Mouse (Mus musculus) right cerebral cortex, postnatal 10 days (tissue): ENCODE results near the gene Hnrnpc.

Experiments
- DNase-seq, 2 experiments: peaks; one replicate each; pipeline ENCODE4 v3.0.0; 2021; ENCODE audit warnings: low spot score in 2 of 2

Gene Hnrnpc

DNA sequence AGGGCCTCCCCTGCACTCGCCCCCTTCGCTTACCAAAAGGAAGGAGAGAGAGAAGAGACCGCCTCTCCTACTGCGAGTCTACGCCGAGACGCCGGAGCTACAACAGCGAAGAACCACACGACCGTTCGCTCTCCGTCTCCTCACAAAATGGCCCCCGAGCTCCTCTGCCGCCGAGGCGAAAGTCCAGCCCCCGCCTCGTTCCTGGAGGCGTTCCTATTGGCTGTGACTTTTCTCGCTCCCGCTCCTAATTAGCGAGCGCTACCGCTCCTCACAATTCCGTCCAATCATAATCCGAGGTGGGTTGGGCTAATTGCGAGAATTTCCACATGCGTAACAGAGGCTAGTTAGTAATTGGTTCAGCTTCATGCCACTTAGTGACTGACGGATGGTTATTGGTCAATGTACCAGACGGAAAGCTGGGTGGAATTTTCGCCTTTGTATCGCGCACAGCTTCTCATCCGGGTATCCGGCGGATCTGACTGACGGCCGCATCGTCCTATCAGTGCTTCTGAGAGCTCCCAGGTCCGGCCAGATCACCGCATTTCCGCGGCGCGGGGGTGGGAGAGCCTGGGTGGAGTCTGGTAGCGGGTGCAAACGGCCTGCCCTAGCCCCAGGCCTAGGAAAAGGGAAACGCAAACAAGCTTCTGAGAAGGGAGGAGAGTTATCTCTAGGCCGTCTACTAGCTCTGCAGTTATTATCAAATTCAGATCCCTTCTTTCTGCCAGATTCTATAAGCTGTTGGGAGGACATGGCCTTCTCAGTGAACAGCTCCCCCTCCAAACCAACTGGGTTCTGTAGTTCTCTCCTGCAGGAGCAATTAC lies at the start of gene Hnrnpc:
Gene Hnrnpc (minus strand): TSS at position 173 of the 821 bp plus-strand sequence.
- peak; percentile 100 for DNase-seq

DNA sequence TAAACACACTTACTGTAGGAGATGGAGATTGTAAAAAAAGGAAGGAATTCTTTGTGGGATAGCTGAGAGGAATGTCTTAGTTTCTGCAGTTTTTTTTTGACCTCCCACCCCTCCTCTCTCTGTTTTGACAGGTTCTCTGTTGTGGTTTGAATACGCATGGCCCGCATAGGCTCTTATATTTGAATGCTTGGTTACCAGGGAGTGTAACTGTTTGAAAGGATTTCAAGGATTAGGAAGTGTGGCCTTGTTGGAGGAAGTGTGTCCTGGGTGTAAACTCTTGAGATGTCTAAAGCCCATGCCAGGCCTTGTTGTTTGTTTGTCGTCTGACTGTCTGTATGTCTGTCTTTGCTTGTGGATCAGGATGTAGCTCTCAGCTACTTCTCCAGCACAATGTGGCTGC lies 48.8 kb upstream of the Hnrnpc start:
- no peak for DNase-seq

DNA sequence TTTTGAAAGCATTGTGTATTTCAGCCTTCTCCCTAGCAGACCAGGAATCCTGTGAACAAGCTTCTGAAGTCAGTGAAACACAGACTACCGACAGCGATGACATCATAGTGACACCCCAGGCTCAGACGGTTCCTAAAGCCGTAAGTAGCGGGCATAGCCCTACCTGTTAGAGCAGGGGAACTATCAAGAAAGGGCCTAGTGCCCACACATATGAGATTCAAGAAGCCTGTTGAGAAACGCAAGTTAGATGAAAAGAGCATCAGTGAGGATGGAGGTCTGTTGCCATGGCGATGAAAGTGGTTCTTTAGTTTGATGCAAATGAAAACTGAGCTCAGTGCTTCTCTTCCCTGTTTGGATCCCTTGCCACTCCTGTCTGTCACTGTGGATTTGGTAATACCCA lies 48.4 kb upstream of the Hnrnpc start:
- peak; percentile 54 to 76 for DNase-seq

DNA sequence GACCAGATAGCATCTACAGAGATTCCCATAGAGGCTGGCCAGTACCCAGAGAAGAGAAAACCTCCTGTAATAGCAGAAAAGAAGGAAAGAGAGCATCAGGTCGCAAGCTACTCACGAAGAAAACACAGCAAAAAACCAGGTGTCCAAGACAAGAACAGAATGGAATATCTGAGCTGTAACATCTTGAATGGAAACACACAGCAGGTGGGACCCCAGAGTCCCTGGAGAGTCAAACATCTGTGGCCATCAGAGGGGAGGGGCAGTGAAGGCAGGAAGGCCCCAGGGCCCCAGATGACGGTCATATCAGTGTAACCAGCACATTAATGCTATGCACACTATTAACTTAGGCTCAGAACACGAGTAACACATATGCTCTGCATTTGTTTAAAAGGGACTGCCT lies 46.1 kb upstream of the Hnrnpc start:
- no peak for DNase-seq

DNA sequence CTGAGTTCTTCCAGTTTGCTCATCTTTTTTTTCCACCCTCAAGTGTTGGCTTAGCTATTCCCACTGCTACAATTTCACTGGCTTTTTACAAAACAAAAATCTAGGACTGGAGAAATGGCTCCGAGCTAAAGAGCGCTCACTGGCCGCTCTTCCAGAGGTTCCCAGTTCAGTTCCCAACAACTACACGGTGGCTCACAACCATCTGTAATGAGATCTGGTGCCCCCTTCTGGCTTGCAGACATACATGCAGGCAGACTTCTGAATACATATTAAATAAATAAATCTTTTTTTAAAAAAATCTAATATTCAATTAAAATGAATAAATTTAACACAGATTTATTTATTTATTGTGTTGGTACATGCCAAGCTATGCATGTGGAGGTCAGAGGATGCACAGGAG lies 42.7 kb upstream of the Hnrnpc start:
- DNase-seq = no peak

DNA sequence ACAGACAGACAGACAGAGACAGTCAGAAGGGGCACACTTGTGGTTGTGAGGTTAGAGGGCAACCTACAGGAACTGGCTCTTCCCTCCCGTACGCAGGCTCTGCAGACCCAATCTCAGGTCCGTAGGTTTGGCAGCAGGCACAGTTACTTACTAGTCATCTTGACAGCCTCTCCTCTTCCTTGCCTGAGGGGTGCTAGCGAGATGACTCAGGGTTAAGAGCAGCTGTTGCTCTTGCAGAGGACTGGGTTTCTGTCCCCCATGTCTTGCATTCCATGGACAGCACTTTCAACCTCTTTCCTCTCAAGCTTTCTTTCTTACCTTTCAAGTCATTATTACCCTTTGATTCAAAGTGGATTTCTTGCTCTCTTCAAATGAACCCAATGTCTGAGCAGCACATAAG lies 40.3 kb upstream of the Hnrnpc start:
- DNase-seq = no peak

DNA sequence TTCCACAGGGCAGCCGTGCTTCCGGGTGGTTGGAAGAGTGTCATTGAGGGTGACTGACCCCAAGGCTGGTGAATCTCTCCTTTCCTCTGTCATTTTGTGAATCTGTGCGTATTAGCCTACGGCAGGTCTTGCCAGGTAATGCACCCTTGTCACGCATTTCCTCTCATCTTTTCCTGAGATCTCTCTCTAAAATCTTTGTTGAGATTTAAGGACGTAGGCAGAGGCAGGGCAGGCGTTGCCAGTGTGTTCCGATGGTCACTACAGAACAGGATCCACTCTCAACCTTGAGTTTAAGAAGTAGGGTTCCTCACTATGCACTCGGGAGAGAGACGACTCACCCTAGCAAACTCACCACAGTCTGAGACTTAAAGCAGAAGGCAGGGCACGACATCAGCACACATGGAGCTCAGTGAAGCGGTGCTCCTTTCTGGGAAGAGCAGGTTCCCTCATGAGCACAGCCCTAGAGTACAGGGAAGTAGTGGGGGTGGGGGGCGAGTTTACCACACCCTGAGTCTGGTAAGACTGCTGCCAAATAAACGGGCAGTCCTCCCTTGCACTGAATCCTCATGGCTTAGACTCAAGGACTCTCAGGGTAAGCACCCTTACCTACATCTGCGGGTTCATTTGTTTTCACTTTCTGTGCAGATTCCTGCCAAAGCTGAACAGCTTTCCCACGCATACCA lies 37.8 kb upstream of the Hnrnpc start:
- DNase-seq = no peak

DNA sequence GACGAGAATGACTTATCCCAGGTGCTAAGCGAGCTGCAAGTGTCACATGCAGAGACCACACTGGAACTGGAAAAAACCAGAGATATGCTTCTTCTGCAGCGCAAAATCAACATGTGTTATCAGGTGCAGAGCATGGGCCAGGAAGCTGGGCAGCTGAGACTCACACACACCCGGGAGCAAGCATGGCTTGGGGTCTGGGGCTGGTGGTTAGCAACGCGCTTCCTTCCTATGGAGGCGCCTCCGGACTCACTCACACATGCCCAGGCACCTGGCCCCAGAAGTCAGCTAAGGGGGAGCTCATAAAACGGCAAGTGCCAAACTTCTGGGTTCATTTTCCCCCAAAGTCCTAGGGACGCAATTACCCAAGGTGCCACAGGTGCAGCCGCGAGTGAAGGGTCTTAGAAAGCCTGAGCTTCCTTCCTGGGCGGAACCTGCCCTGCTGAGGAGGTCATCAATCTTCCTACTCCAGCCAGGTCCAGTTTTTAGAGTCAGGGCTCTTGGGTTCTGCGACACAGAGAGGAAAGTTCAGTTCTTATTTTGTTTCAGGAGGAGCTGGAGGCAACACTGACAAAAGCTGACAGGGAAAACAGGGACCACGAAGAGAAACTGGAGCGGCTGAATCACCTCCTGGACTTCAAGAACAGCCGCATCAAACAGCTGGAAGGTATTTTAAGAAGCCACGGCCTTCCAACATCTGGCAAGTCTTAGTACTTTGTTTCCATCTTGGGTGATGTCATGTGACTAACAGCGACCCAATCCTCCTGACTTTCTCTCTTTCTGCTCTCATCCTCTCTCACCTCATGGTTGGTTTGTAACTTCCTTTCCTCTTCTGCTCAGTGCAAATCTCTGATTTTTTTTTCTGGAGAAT lies 37.0 kb upstream of the Hnrnpc start:
- no peak for DNase-seq

DNA sequence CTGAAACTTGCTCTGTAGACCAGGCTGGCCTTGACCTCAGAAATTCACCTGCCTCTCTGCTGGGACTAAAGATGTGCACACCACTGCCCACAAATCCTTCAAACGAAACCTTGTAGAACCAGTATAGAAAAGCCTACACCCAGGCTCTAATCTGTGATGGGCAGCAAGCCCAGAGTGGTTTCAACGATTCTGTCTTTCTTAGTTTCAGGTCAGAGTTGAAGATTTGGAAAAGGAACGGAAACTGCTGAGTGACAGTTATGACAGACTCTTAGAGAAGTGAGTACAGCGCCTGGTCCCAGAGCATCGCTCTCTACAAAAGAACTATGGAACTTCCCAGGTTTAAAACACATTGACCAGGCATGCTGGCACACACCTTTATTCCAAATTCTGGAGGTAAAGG lies 29.8 kb upstream of the Hnrnpc start:
- DNase-seq = no peak

DNA sequence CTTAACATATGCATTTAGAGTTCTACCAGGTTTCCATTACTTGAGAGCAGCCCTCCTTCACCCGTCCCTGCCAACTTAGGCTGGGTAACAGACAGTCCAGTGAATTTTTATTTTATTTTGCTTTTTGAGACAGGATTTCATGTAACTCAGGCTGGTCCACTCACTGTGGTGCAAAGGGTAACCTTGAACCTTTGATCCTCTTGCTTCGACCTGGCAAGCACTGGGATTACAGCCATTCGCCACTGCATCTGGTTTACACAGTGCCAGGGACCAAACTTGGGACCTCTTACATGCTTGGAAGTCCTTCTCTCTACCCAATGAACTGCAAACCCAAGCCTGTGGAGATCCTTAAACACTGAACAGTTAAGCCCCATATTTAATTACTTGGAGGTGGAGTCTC lies 20.8 kb upstream of the Hnrnpc start:
- DNase-seq = no peak

DNA sequence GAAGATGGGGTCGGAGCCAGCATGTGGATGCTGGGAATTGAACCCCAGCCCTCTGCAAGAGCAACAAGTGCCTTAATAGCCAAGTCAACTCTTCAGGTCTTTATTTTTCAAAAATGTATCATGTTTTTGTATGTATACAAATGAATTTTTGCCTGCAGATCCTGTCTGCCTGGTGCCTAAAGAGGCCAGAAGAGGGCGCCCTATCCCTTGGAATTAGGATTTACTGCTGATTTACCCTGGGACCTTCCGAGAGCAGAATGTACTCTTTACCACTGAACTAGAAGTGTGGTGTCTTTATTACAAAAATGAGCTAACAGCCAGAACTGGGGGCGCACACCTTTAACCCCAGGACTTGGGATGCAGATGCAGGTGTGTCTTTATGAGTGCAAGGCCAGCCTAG lies 20.1 kb upstream of the Hnrnpc start:
- DNase-seq = peak; percentile 66 to 77

DNA sequence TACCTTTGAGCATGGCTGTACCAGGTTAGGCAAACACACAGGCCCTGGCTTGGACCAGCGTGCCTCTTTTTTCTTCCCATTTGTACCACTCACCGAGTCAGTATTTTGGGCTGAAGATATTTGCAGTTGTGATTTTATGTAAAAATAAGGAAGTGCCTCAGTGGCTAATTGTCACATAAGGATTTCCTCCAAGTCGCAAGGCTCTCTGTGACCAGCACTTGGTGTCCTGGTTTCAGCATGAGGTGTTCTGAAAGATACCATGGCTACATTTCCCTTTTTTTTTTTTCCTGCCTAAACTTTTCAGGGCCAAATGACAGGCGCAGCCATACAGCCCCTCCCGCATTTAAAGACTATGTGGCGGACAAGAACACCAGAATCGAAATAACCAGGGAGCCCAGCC lies 16.3 kb upstream of the Hnrnpc start:
- DNase-seq = no peak

DNA sequence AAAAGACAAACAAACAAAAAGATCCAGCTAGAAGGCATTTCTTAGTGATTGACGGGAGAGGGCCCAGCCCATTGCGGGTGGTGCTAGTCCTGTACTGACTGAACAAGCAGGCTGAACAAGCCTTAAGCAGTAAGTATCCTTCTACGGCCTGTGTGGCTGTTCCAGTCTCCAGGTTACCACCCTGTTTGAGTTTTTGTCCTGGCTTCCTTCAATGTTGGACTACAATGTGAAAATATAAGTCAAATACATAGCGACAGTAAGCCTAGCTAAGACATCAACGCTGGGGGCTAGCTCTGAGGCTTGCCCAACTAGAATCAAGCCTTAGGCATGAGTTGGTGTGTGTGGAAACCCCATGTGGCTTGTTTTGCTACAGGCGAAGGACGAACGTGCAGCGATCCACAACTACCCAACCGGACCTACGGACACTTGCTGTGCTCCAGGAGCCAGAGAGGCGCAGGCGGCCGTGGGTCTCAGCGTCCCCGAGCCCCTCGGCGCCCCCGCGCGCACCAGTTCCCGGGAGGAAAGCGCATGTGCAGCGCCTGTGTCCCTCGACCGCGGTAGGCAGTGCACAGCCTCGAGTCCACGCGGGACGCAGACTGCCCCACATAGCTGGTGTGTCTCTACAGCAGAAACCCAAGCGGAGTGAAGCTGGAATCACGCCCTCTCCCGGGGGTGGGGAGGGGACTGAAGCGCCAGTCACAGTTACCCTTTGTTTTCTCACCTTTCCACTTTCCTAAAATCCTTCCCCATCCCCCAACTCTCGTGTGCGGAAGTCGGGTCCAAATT lies 15.2 kb upstream of the Hnrnpc start:
- peak; percentile 60 to 64 for DNase-seq

DNA sequence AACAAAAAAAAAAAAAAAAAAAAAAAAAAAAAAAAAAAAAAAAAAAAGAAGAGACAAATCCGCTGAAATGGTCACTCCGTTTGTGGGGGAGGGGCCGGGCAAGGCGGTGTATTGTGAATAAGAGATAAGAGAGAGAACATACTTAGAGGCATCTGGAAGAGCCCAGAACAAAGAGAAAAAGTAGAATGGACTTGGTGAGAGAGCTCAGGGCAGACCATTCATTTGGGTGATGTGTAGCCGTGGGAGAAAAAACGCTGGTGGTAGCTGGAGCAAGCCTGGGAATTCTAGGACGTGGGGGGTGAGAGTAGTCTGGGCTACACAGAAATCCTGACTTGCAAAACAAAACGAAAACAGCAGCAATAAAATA lies 14.6 kb upstream of the Hnrnpc start:
- no peak for DNase-seq

DNA sequence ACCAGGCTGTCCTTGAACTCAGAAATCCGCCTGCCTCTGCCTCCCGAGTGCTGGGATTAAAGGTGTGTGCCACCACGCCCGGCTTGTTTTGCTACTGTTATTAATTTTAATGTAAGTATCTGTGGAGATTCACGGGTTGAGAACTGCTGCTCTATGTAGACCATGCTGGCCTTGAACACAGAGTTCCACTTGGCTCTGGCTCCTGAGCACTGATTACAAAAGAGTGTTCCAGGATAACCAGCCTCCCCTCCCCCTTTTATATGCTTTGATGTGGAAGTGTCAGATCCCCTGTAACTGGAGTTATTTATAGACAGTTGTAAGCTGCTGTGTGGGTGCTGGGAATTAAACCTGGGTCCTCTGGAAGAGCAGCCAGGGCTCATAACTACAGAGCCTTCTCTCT lies 13.4 kb upstream of the Hnrnpc start:
- DNase-seq = no peak

DNA sequence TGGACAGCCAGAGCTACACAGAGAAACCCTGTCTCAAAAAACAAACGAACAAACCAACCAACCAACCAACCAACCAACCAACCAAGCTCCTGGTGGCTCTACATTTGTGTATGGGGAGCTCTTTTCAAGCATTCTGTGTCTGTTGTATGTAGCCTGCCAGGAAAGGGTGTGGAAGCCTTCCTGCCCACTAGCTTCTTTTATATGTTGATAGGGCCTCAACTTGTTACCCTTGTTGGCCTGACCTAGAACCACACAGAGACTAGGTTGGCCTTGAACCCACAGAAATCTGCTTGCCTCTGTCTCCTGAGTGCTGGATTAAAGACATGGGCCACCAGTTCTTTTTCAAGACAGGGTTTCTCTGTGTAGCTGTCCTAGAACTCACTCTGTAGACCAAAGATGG lies 10.3 kb upstream of the Hnrnpc start:
- DNase-seq = no peak

DNA sequence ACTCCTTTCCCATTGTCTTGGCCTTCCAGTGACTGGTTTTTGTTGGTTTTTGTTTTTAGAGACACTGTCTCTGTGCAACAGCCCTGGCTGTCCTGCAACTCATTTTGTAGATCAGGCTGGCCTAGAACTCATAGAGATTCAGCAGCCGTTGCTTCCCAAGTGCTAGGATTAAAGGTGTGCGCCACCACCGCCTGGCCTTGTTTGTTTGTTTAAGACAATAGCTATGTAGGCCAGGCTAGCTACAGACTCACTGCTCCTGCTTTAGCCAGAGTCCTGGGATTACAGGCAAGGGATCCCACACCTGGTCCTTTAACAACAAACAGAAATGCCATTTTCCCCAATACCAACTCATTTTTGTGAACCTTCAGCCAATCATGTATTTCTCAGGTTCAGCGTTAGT lies 6.5 kb upstream of the Hnrnpc start, which contains the start of gene Rpgrip1:
Gene Rpgrip1 (plus strand): TSS at position 359 of the 400 bp plus-strand sequence.
- DNase-seq = no peak

DNA sequence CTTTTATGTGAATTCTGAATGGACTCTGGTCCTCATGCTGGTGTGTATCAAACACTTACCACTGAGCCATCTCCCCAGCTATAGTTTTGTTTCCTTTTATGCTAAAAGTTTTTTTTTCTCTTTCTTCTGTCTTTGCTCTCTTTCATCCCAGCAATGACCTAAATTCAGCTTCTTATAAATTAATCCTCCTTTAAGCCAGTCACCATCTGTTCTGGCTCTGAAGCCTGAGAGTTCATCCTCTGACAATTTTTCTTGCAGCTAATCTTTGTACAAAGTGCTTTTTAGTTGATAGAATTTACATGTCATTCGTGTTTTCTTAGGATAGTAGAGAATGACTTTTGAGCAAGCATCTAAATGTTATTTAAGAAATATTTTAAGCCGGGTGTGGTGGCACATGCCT lies 4.2 kb upstream of the Hnrnpc start:
- no peak for DNase-seq

DNA sequence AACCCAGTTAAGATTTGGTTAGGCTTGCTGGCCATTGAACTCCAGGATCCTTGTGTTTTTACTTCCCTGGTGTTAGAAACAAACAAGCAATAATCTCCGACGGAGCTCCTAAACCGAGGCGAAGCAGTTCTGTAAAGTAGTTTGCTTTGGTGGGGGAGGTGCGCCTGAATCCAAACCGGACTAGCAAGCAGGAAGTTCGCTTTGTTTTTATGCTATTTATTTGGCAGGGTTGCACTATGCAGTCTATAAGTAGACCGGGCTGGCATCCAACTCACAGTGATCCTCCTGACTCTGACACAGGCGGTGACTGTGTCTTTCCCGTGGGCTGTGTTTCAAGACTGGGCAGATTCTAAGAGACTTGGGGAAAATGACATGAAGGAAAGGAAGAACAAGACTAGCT lies 2.9 kb upstream of the Hnrnpc start:
- DNase-seq = peak; percentile 71 to 81

DNA sequence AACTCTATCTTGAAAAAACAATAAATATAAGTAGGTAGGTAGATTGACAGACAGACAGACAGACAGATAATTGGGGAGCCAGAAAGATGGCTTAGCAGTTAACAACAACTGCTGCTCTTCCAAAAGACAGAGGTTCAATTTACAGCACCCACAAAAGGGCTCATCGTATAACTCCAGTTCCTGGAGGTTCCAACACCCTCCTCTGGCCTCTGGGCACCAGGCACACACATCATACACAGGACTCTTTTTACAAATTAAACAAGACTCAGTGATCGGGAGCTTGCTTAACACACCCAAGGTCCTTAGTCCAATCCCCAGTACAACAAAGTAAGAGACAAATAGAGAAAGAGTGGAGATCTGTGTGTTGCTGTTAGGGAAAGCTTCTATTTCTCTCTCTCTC lies 1.5 kb upstream of the Hnrnpc start:
- DNase-seq = no peak

DNA sequence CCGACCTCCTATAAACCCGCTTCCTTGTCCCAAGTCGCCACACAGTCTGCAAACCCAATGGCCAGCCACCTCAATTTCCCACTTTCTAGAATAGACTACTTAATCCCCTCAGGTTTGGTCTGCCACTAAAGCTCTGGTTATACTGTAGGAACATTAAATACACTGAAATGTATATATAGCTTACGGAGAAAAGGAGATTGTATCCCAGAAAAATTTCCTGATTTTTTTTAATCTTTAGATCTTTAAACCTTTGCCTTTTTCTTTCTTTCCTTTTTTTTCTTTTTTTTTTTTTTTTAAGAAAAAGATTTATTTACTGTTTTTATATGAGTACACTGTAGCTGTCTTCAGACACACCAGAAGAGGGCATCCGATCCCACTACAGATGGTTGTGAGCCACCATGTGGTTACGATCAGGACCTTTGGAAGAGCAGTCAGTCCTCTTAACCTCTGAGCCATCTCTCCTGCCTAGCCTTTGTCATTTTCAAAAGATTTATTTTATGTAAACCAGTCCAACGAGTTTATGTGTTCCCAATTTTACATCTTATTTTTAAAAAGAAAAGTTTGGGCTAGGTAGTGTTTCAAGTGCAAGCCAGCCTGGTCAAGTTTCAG lies 953 bp upstream of the Hnrnpc start:
- DNase-seq = no peak
